In the genomic region with DNA sequence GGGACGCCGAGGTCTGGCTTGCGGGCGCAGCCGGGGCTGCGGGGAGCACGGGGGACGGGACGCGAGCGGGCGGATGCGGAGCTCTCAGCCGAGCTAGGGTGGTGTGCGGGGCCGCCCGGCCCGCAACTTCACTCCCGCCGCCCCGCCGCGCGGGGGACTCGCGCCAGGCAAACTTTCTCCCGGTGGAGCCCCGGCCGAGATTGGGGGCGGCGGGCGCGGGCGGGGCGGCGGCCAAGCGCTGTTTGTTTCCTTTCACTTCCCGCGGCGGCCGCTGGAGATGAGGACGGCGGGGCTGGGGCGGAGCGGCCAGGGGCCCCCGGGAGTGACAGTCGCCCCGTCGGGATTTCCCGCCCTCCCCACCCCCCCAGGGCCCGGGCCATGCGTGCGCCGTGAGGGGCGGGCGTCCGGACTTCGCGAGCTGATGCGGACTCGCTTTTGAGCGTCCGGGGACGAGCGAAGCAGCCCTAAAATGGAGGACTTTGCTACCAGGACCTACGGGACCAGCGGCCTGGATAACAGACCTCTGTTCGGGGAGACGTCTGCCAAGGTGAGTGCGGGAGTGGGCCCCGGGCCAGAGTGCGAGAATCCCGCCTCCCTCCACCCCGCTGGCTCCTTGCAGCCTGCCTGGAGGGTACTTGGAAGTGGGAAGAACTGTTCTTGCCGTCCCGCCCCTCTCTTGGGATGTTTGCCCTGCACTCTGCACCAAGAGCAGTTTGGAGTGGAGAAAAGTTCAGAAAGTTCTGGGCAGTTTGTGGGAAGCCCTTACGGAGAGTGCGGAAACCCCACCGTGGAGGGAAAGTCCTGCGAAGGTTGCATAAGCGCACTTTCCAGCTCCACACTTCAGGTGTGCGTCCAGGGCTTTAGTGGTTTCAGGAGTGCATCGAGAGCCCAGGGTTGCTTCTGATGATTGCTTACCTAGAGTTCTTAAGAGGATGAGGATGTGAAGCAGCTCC, we compare ENCODE assay signal across 8 mouse cellular contexts. TPM values are rescaled to one million over a fixed set of nuclear protein-coding genes. Genes with fewer than 3 reads are reported as not detected.
DNase-seq lines count a peak whose midpoint lies in the region; ATAC-seq and TF ChIP-seq lines count a peak whose summit lies in the region.

No protein-coding gene starts in this region.

- no peaks in the 10 kb centered on the region for H3K36me3 ChIP-seq in heart, postnatal 0 days (replicated peaks; ENCODE audit: control insufficient read depth, insufficient read depth, low read length)

- peak overlapping the region; percentile 49 for H3K4me3 ChIP-seq in embryonic fibroblast, embryonic 13.5 days (ENCODE audit: insufficient read depth, low read length)
- H3K4me3 ChIP-seq in heart, postnatal 0 days (ENCODE audit: low read depth, low read length) = peak overlapping the region; percentile 93

- peak overlapping the region; percentile 78 for H3K9ac ChIP-seq in heart, postnatal 0 days (replicated peaks; ENCODE audit: low read depth, low read length)

- H3K4me2 ChIP-seq in heart, postnatal 0 days (ENCODE audit: low read depth, low read length) = peak overlapping the region; percentile 97

- no peak overlapping the region for H3K27ac ChIP-seq in embryonic fibroblast, embryonic 13.5 days (ENCODE audit: insufficient read depth, low read length)
- peak overlapping the region; percentile 73 for H3K27ac ChIP-seq in heart, postnatal 0 days (ENCODE audit: low read depth)

- H3K27me3 ChIP-seq in heart, postnatal 0 days (ENCODE audit: control insufficient read depth, insufficient read depth, low read length) = peaks cover 12% of the 10 kb centered on the region; the same call in 1 of the 2 replicates

- no peak for TF ChIP-seq EP300 in heart, postnatal 0 days (IDR thresholded peaks at IDR 0.05; ENCODE audit: low read depth)

- H3K9me3 ChIP-seq in heart, postnatal 0 days (replicated peaks; ENCODE audit: control insufficient read depth, low read length) = peaks cover 5% of the 10 kb centered on the region

- TF ChIP-seq CTCF in brain, embryonic 14.5 days (IDR thresholded peaks at IDR 0.05; ENCODE audit: borderline replicate concordance, extremely low read depth, insufficient read depth, insufficient read length) = no peak
- TF ChIP-seq CTCF in embryonic fibroblast, embryonic 13.5 days (IDR thresholded peaks at IDR 0.05; ENCODE audit: borderline replicate concordance, insufficient read depth, low read length) = no peak
- TF ChIP-seq CTCF in heart, postnatal 0 days (IDR thresholded peaks at IDR 0.05; ENCODE audit: low read depth) = no peak

- DNase-seq in Muller cell, postnatal 12 days (ENCODE audit: inconsistent ontology term) = peak; percentile 83
- DNase-seq in brain, embryonic 14.5 days (ENCODE audit: low read depth) = peak; percentile 51
- DNase-seq in heart, postnatal 0 days (ENCODE audit: low spot score) = peak; percentile 20
- peak; percentile 45 to 73 for DNase-seq in kidney, postnatal 36 days
- peak; percentile 31 for DNase-seq in right cerebral cortex, postnatal 4 days
- DNase-seq in left cerebral cortex, adult 9 months (ENCODE audit: low spot score in 2 of 2) = no peak

- H3K4me1 ChIP-seq in embryonic fibroblast, embryonic 13.5 days (ENCODE audit: control insufficient read depth, insufficient read depth, low read length) = no peaks in the 10 kb centered on the region
- H3K4me1 ChIP-seq in heart, postnatal 0 days (ENCODE audit: control insufficient read depth, insufficient read depth) = peaks cover 5% of the 10 kb centered on the region; the same call in 1 of the 2 replicates

- peak; percentile 76 for ATAC-seq in heart, postnatal 0 days (ENCODE audit: insufficient read depth, low read depth)
- peak; percentile 32 for ATAC-seq in megakaryocyte progenitor cell, adult 5-6 weeks (replicated peaks; ENCODE audit: poor library complexity)

- WGBS in heart, postnatal 0 days = 1% methylated on average over 67 of the region's 83 CpGs

- no peak for TF ChIP-seq POLR2A in brain, embryonic 14.5 days (IDR thresholded peaks at IDR 0.05; ENCODE audit: borderline replicate concordance, extremely low read depth, insufficient read depth, insufficient read length, poor library complexity, severe bottlenecking)
- no peak for TF ChIP-seq POLR2A in embryonic fibroblast, embryonic 13.5 days (IDR thresholded peaks at IDR 0.05; ENCODE audit: low read depth, low read length)

RNA-seq across cellular contexts. Expression of a gene that starts 0.7 kb away (rescaled TPM):
- polyA plus RNA-seq in brain, embryonic 14.5 days (2012; rRNA removed) = 5.1 and 6.6 TPM in 2 replicates
- polyA plus RNA-seq in embryonic fibroblast, embryonic 13.5 days (2011; ENCODE audit: insufficient read length, low read depth, missing spikeins) = 2.2 and 2.8 TPM in 2 replicates
- 8.4 and 21.8 TPM in 2 replicates for total RNA-seq in heart, postnatal 0 days (2014; rRNA removed; ENCODE audit: low replicate concordance)
- polyA plus RNA-seq in heart, postnatal 0 days (2015; fragmentation: Nextera tagmentation; extraction: Ambion mirVana) = 12.8 and 13.0 TPM in 2 replicates
- total RNA-seq in megakaryocyte progenitor cell, adult 5-6 weeks (2015) = 30.1 and 30.4 TPM in 2 replicates
- total RNA-seq in megakaryocyte progenitor cell, adult 5-6 weeks (2017) = 18.3 and 19.9 TPM in 2 replicates

Comparison
In these comparisons a context has a peak if more than half of its experiments do, and no peak if none do; other contexts are left out.
1. DNase-seq: peak in Muller cell, postnatal 12 days (single experiment), brain, embryonic 14.5 days (single experiment), heart, postnatal 0 days (single experiment), kidney, postnatal 36 days (2 of 2) and right cerebral cortex, postnatal 4 days (single experiment); none in left cerebral cortex, adult 9 months (0 of 2).